Mouse (Mus musculus): ENCODE data around the gene Agxt. TPM values are rescaled to one million over a fixed set of nuclear protein-coding genes. Genes with fewer than 3 reads are reported as not detected.

Agxt gene
- polyA plus RNA-seq, 1 experiment from 2014 or later = not detected

GRCm38 (mm10) chr1:93161350-93161749 lies 26.3 kb downstream of the Agxt start:
- H3K27me3 ChIP-seq (ENCODE audit: control insufficient read depth, insufficient read depth, low read depth, low read length) = no peaks in the 10 kb centered on the region
- no peak overlapping the region for H3K9ac ChIP-seq (ENCODE audit: low read length)
- peak; percentile 52 for ATAC-seq (ENCODE audit: low read depth)
- no peaks in the 10 kb centered on the region for H3K36me3 ChIP-seq (ENCODE audit: control insufficient read depth, insufficient read depth, low read length)
- H3K27ac ChIP-seq (ENCODE audit: low read length) = peak overlapping the region; percentile 96
- 0 out of 2 replicates have a peak overlapping the region, but pooled peaks have one; percentile 31 for H3K4me2 ChIP-seq (ENCODE audit: low read depth, low read length)
- peaks cover 17% of the 10 kb centered on the region for H3K4me1 ChIP-seq (replicated peaks; ENCODE audit: control insufficient read depth, insufficient read depth, low read length)
- no peak overlapping the region for H3K4me3 ChIP-seq (ENCODE audit: low read length)
- 49% methylated on average over 8 of the region's 8 CpGs for WGBS
- H3K9me3 ChIP-seq (ENCODE audit: control insufficient read depth, low read length) = no peaks in the 10 kb centered on the region

- peaks cover 21% of the 10 kb centered on the region for H3K4me1 ChIP-seq (replicated peaks; ENCODE audit: control insufficient read depth, insufficient read depth, low read length)
- no peaks in the 10 kb centered on the region for H3K36me3 ChIP-seq (ENCODE audit: control insufficient read depth, insufficient read depth, low read length)
- no peaks in the 10 kb centered on the region for H3K9me3 ChIP-seq (ENCODE audit: control insufficient read depth, low read length)
- peak; percentile 63 for ATAC-seq (ENCODE audit: low read depth)
- 0 out of 2 replicates have a peak overlapping the region, but pooled peaks have one; percentile 31 for H3K4me2 ChIP-seq (ENCODE audit: low read depth, low read length)
- H3K9ac ChIP-seq (ENCODE audit: low read length) = peak overlapping the region; percentile 1; the same call in 1 of the 2 replicates
- peak overlapping the region; percentile 96 for H3K27ac ChIP-seq (ENCODE audit: low read length)
- no peaks in the 10 kb centered on the region for H3K27me3 ChIP-seq (ENCODE audit: control insufficient read depth, insufficient read depth, low read depth, low read length)
- 51% methylated on average over 10 of the region's 10 CpGs for WGBS
- no peak overlapping the region; the same call in 1 of the 2 replicates for H3K4me3 ChIP-seq (ENCODE audit: low read length)
Observed at GRCm38 (mm10) chr1:93161921-93162320, 26.9 kb downstream of the Agxt start.

- peak overlapping the region; percentile 1; the same call in 1 of the 2 replicates for H3K9ac ChIP-seq (ENCODE audit: low read length)
- no peak for ATAC-seq (ENCODE audit: low read depth)
- H3K9me3 ChIP-seq (ENCODE audit: control insufficient read depth, low read length) = no peaks in the 10 kb centered on the region
- H3K36me3 ChIP-seq (ENCODE audit: control insufficient read depth, insufficient read depth, low read length) = no peaks in the 10 kb centered on the region
- H3K4me2 ChIP-seq (ENCODE audit: low read depth, low read length) = no peak overlapping the region
- peaks cover 21% of the 10 kb centered on the region for H3K4me1 ChIP-seq (replicated peaks; ENCODE audit: control insufficient read depth, insufficient read depth, low read length)
- 66% methylated on average over 7 of the region's 7 CpGs for WGBS
- peak overlapping the region; percentile 96 for H3K27ac ChIP-seq (ENCODE audit: low read length)
- no peak overlapping the region for H3K4me3 ChIP-seq (ENCODE audit: low read length)
- H3K27me3 ChIP-seq (ENCODE audit: control insufficient read depth, insufficient read depth, low read depth, low read length) = no peaks in the 10 kb centered on the region
Observed at GRCm38 (mm10) chr1:93162588-93162987, 27.5 kb downstream of the Agxt start.

- Histone ChIP-seq H3K9ac (ENCODE audit: low read length) (no peak overlapping the region), H3K9me3 (ENCODE audit: control insufficient read depth, low read length) (no peaks in the 10 kb centered on the region), H3K27me3 (ENCODE audit: control insufficient read depth, insufficient read depth, low read depth, low read length) (no peaks in the 10 kb centered on the region), H3K4me1 (replicated peaks; ENCODE audit: control insufficient read depth, insufficient read depth, low read length) (peaks cover 20% of the 10 kb centered on the region), H3K36me3 (ENCODE audit: control insufficient read depth, insufficient read depth, low read length) (no peaks in the 10 kb centered on the region), H3K4me2 (ENCODE audit: low read depth, low read length) (no peak overlapping the region), H3K27ac (ENCODE audit: low read length) (no peak overlapping the region), H3K4me3 (ENCODE audit: low read length) (no peak overlapping the region)
- WGBS = 65% methylated on average over 9 of the region's 9 CpGs
- ATAC-seq (ENCODE audit: low read depth) = no peak
Observed at GRCm38 (mm10) chr1:93165447-93165846, 30.4 kb downstream of the Agxt start.

- Histone ChIP-seq H3K4me3 (ENCODE audit: low read length) (no peak overlapping the region), H3K27ac (ENCODE audit: low read length) (no peak overlapping the region), H3K27me3 (ENCODE audit: control insufficient read depth, insufficient read depth, low read depth, low read length) (no peaks in the 10 kb centered on the region), H3K9ac (ENCODE audit: low read length) (no peak overlapping the region), H3K9me3 (ENCODE audit: control insufficient read depth, low read length) (no peaks in the 10 kb centered on the region), H3K4me2 (ENCODE audit: low read depth, low read length) (no peak overlapping the region), H3K4me1 (replicated peaks; ENCODE audit: control insufficient read depth, insufficient read depth, low read length) (peaks cover 15% of the 10 kb centered on the region), H3K36me3 (ENCODE audit: control insufficient read depth, insufficient read depth, low read length) (no peaks in the 10 kb centered on the region)
- WGBS = 66% methylated on average over 11 of the region's 11 CpGs
- ATAC-seq (ENCODE audit: low read depth) = peak; percentile 29
Observed at GRCm38 (mm10) chr1:93166346-93167079, 31.5 kb downstream of the Agxt start.

- no peaks in the 10 kb centered on the region for H3K36me3 ChIP-seq (ENCODE audit: control insufficient read depth, insufficient read depth, low read length)
- H3K27me3 ChIP-seq (ENCODE audit: control insufficient read depth, insufficient read depth, low read depth, low read length) = no peaks in the 10 kb centered on the region
- H3K9me3 ChIP-seq (ENCODE audit: control insufficient read depth, low read length) = no peaks in the 10 kb centered on the region
- no peak within 1 kb of the TSS for H3K4me2 ChIP-seq (ENCODE audit: low read depth, low read length)
- peaks cover 4% of the 10 kb centered on the region for H3K4me1 ChIP-seq (replicated peaks; ENCODE audit: control insufficient read depth, insufficient read depth, low read length)
- 31% methylated on average over 10 of the region's 10 CpGs for WGBS
- ATAC-seq (ENCODE audit: low read depth) = peak; percentile 62
- no peak within 1 kb of the TSS for H3K4me3 ChIP-seq (ENCODE audit: low read length)
- H3K27ac ChIP-seq (ENCODE audit: low read length) = no peak within 1 kb of the TSS
- no peak within 1 kb of the TSS for H3K9ac ChIP-seq (ENCODE audit: low read length)
Observed at GRCm38 (mm10) chr1:93168295-93168775, 33.3 kb downstream of the Agxt start, which contains the start of gene Crocc2. Gene Crocc2 (plus strand): TSS chr1:93168725.

GRCm38 (mm10) chr1:93173665-93174064 lies 38.6 kb downstream of the Agxt start:
- H3K4me1 ChIP-seq (replicated peaks; ENCODE audit: control insufficient read depth, insufficient read depth, low read length) = peaks cover 13% of the 10 kb centered on the region
- H3K27me3 ChIP-seq (ENCODE audit: control insufficient read depth, insufficient read depth, low read depth, low read length) = no peaks in the 10 kb centered on the region
- H3K4me3 ChIP-seq (ENCODE audit: low read length) = no peak overlapping the region
- 61% methylated on average over 4 of the region's 4 CpGs for WGBS
- no peaks in the 10 kb centered on the region for H3K36me3 ChIP-seq (ENCODE audit: control insufficient read depth, insufficient read depth, low read length)
- H3K27ac ChIP-seq (ENCODE audit: low read length) = no peak overlapping the region
- H3K9ac ChIP-seq (ENCODE audit: low read length) = no peak overlapping the region
- no peaks in the 10 kb centered on the region for H3K9me3 ChIP-seq (ENCODE audit: control insufficient read depth, low read length)
- ATAC-seq (ENCODE audit: low read depth) = no peak
- H3K4me2 ChIP-seq (ENCODE audit: low read depth, low read length) = no peak overlapping the region

GRCm38 (mm10) chr1:93174399-93174798 lies 39.4 kb downstream of the Agxt start:
- Histone ChIP-seq H3K27ac (ENCODE audit: low read length) (no peak overlapping the region), H3K36me3 (ENCODE audit: control insufficient read depth, insufficient read depth, low read length) (no peaks in the 10 kb centered on the region), H3K4me3 (ENCODE audit: low read length) (no peak overlapping the region), H3K4me2 (ENCODE audit: low read depth, low read length) (no peak overlapping the region), H3K9ac (ENCODE audit: low read length) (no peak overlapping the region), H3K27me3 (ENCODE audit: control insufficient read depth, insufficient read depth, low read depth, low read length) (no peaks in the 10 kb centered on the region), H3K9me3 (ENCODE audit: control insufficient read depth, low read length) (no peaks in the 10 kb centered on the region), H3K4me1 (replicated peaks; ENCODE audit: control insufficient read depth, insufficient read depth, low read length) (peaks cover 13% of the 10 kb centered on the region)
- ATAC-seq (ENCODE audit: low read depth) = peak; percentile 53
- under 1% methylated on average over 4 of the region's 4 CpGs for WGBS

- ATAC-seq (ENCODE audit: low read depth) = 0 out of 2 replicates have a peak, but pooled peaks have one; percentile 24
- WGBS = 16% methylated on average over 6 of the region's 6 CpGs
- Histone ChIP-seq H3K36me3 (ENCODE audit: control insufficient read depth, insufficient read depth, low read length) (no peaks in the 10 kb centered on the region), H3K9ac (ENCODE audit: low read length) (peak overlapping the region; percentile 40), H3K27me3 (ENCODE audit: control insufficient read depth, insufficient read depth, low read depth, low read length) (no peaks in the 10 kb centered on the region), H3K4me3 (ENCODE audit: low read length) (no peak overlapping the region; the same call in 1 of the 2 replicates), H3K27ac (ENCODE audit: low read length) (peak overlapping the region; percentile 92), H3K4me2 (ENCODE audit: low read depth, low read length) (peak overlapping the region; percentile 54), H3K9me3 (ENCODE audit: control insufficient read depth, low read length) (no peaks in the 10 kb centered on the region), H3K4me1 (replicated peaks; ENCODE audit: control insufficient read depth, insufficient read depth, low read length) (peaks cover 13% of the 10 kb centered on the region)
Observed at GRCm38 (mm10) chr1:93175849-93176248, 40.8 kb downstream of the Agxt start.
